Mouse (Mus musculus): ENCODE measurements around the gene BC080695. TPM values are rescaled to one million over a fixed set of nuclear protein-coding genes. Genes with fewer than 3 reads are reported as not detected.
"Not testable (repeated sequence)": the region's sequence is repeated elsewhere in the genome, so short reads cannot be mapped to it uniquely, and the experiment has no call there.

BC080695 gene
- polyA plus RNA-seq (2014; fragmentation: Nextera tagmentation; extraction: Ambion mirVana), result not detected in 2 replicates

DNA sequence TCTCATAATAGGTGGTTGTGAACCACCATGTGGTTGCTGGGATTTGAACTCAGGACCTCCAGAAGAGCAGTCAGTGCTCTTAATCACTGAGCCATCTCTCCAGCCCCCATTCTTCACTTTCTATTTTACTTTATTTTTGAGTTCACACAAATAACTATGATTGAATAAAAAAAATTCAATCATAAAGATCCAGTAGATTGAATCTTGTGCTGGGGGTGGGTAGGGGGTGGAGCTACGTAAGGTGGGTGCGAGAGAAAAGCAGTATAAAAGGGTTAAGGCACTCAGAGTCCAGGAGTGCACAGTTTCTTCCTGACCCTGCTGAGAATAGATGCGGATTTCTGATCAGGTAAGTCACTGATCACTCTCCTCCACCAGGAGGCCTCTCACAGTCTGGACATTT is at the start of gene BC080695, which contains the start of gene Gm13057:
Gene BC080695, plus strand, starts transcription at position 301 of the 400 bp plus-strand sequence.
Gene Gm13057, plus strand, starts transcription at position 310 of the 400 bp plus-strand sequence.
- not testable (repeated sequence) for H3K4me3 ChIP-seq (ENCODE audit: low read depth, low read length); H3K36me3 ChIP-seq (replicated peaks; ENCODE audit: control insufficient read depth, insufficient read depth, low read depth, low read length); H3K27ac ChIP-seq (replicated peaks; ENCODE audit: low read depth, low read length); H3K9me3 ChIP-seq (replicated peaks; ENCODE audit: control insufficient read depth, low read length); H3K9ac ChIP-seq (replicated peaks; ENCODE audit: low read length); H3K4me2 ChIP-seq (ENCODE audit: low read depth, low read length); H3K27me3 ChIP-seq (ENCODE audit: control insufficient read depth, insufficient read depth, low read length); DNase-seq (ENCODE audit: low spot score); H3K4me1 ChIP-seq (ENCODE audit: control insufficient read depth, insufficient read depth, low read length); ATAC-seq (replicated peaks; ENCODE audit: insufficient number of reproducible peaks, low FRiP score, low TSS enrichment, low read depth)
- WGBS, result no CpG with 5 or more reads among the region's 3 CpGs

DNA sequence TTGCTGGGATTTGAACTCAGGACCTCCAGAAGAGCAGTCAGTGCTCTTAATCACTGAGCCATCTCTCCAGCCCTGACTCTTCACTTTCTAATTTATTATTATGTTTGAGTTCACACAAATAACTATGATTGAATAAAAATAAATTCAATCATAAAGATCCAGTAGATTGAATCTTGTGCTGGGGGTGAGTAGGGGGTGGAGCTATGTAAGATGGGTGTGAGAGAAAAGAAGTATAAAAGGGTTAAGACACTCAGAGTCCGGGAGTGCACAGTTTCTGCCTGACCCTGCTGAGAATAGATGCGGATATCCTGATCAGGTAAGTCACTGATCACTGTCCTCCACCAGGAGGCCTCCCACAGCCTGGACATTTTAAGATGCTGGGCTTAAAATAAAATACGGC is 40.5 kb upstream of the BC080695 start, which contains the start of gene Gm13043:
Gene Gm13043, plus strand, starts transcription at position 301 of the 400 bp plus-strand sequence.
- no peaks in the 10 kb centered on the region for H3K9me3 ChIP-seq (replicated peaks; ENCODE audit: control insufficient read depth, low read length)
- no peaks in the 10 kb centered on the region for H3K4me1 ChIP-seq (ENCODE audit: control insufficient read depth, insufficient read depth, low read length)
- H3K9ac ChIP-seq (replicated peaks; ENCODE audit: low read length), result no peak within 1 kb of the TSS
- DNase-seq (ENCODE audit: low spot score) (no peak), ATAC-seq (replicated peaks; ENCODE audit: insufficient number of reproducible peaks, low FRiP score, low TSS enrichment, low read depth) (no peak)
- 88% methylated on average over 3 of the region's 3 CpGs for WGBS
- no peaks in the 10 kb centered on the region for H3K36me3 ChIP-seq (replicated peaks; ENCODE audit: control insufficient read depth, insufficient read depth, low read depth, low read length)
- H3K27ac ChIP-seq (replicated peaks; ENCODE audit: low read depth, low read length), result no peak within 1 kb of the TSS
- no peak within 1 kb of the TSS for H3K4me3 ChIP-seq (ENCODE audit: low read depth, low read length)
- no peaks in the 10 kb centered on the region for H3K27me3 ChIP-seq (ENCODE audit: control insufficient read depth, insufficient read depth, low read length)
- H3K4me2 ChIP-seq (ENCODE audit: low read depth, low read length), result no peak within 1 kb of the TSS

DNA sequence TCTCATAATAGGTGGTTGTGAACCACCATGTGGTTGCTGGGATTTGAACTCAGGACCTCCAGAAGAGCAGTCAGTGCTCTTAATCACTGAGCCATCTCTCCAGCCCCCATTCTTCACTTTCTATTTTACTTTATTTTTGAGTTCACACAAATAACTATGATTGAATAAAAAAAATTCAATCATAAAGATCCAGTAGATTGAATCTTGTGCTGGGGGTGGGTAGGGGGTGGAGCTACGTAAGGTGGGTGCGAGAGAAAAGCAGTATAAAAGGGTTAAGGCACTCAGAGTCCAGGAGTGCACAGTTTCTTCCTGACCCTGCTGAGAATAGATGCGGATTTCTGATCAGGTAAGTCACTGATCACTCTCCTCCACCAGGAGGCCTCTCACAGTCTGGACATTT is 15.8 kb upstream of the BC080695 start, which contains the start of gene Gm13040:
Gene Gm13040, plus strand, starts transcription at position 301 of the 400 bp plus-strand sequence.
- H3K4me3 ChIP-seq (ENCODE audit: low read depth, low read length); H3K36me3 ChIP-seq (replicated peaks; ENCODE audit: control insufficient read depth, insufficient read depth, low read depth, low read length); DNase-seq (ENCODE audit: low spot score); H3K27me3 ChIP-seq (ENCODE audit: control insufficient read depth, insufficient read depth, low read length); H3K9me3 ChIP-seq (replicated peaks; ENCODE audit: control insufficient read depth, low read length); ATAC-seq (replicated peaks; ENCODE audit: insufficient number of reproducible peaks, low FRiP score, low TSS enrichment, low read depth); H3K9ac ChIP-seq (replicated peaks; ENCODE audit: low read length); H3K27ac ChIP-seq (replicated peaks; ENCODE audit: low read depth, low read length); H3K4me2 ChIP-seq (ENCODE audit: low read depth, low read length); H3K4me1 ChIP-seq (ENCODE audit: control insufficient read depth, insufficient read depth, low read length): not testable (repeated sequence)
- WGBS, result no CpG with 5 or more reads among the region's 3 CpGs

DNA sequence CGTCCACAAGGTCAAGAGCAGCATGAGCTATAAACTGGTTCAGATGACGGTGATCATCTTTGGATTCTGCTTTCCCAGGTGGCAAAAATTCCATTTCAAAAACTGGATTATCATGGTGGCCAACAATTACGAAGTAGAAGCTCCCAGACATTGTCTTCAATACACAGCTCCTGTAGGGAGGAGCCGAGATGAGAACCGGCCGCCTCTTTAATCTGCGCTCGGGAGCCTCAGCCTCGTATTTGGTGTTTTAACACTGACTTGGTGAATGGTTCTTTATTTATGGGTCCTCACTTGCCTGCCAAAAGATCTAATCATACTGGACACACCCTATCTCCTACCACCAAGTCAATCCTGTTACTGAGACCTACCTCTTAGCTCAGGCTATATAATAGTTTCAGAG is 60.4 kb downstream of the BC080695 start:
- not testable (repeated sequence) for H3K4me3 ChIP-seq (ENCODE audit: low read depth, low read length); H3K4me1 ChIP-seq (ENCODE audit: control insufficient read depth, insufficient read depth, low read length); H3K9me3 ChIP-seq (replicated peaks; ENCODE audit: control insufficient read depth, low read length); H3K27me3 ChIP-seq (ENCODE audit: control insufficient read depth, insufficient read depth, low read length); H3K36me3 ChIP-seq (replicated peaks; ENCODE audit: control insufficient read depth, insufficient read depth, low read depth, low read length); H3K9ac ChIP-seq (replicated peaks; ENCODE audit: low read length); DNase-seq (ENCODE audit: low spot score); ATAC-seq (replicated peaks; ENCODE audit: insufficient number of reproducible peaks, low FRiP score, low TSS enrichment, low read depth); H3K4me2 ChIP-seq (ENCODE audit: low read depth, low read length); H3K27ac ChIP-seq (replicated peaks; ENCODE audit: low read depth, low read length)
- 92% methylated on average over 9 of the region's 9 CpGs for WGBS

DNA sequence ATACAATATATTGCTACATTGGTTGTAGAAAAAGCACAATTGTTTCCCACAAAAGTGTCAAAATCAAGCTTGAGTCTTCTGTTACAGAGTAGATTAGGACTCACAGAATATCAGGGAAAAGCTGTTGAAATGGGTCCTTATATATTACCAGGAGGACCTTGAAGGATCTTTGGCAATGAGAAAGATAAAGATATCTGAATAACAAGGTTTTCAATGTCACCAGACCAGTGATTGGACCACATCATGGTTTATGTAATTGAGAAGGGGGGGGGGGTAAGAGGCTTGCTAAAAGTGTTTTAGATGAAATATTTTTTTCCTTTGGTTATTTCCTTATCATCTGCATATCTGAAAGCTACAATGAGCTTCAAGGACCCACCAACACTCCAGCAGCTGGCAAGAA is 63.2 kb downstream of the BC080695 start, which contains the start of gene Gm13083:
Gene Gm13083, plus strand, starts transcription at position 301 of the 400 bp plus-strand sequence.
- H3K4me1 ChIP-seq (ENCODE audit: control insufficient read depth, insufficient read depth, low read length), result not testable (repeated sequence)

DNA sequence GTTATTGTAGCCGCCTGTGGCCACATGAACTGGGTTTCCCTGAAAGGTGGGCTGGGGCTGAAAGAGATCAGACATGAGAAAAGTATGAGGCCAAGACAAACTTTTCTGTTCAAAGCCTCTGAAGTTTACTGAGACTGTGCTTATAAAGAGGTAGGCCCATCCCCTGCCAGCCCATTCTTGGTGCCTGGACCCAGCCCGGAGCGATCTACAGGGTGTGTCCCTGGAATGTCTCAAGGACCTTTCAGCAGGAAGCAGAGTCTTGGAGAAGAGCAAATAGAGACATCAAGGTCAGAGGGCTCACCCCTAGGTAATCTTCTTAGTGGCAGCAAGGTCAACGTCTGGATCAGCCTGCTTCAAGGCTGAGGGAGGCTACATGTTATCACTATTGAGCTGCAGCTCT is 66.6 kb downstream of the BC080695 start:
- H3K9ac ChIP-seq (replicated peaks; ENCODE audit: low read length); H3K4me1 ChIP-seq (ENCODE audit: control insufficient read depth, insufficient read depth, low read length); H3K36me3 ChIP-seq (replicated peaks; ENCODE audit: control insufficient read depth, insufficient read depth, low read depth, low read length); H3K4me3 ChIP-seq (ENCODE audit: low read depth, low read length); H3K4me2 ChIP-seq (ENCODE audit: low read depth, low read length); H3K27ac ChIP-seq (replicated peaks; ENCODE audit: low read depth, low read length); H3K27me3 ChIP-seq (ENCODE audit: control insufficient read depth, insufficient read depth, low read length); H3K9me3 ChIP-seq (replicated peaks; ENCODE audit: control insufficient read depth, low read length); ATAC-seq (replicated peaks; ENCODE audit: insufficient number of reproducible peaks, low FRiP score, low TSS enrichment, low read depth); DNase-seq (ENCODE audit: low spot score): not testable (repeated sequence)
- WGBS, result 78% methylated on average over 4 of the region's 4 CpGs

More for the DNA sequence above, 63.2 kb downstream of the BC080695 start, which contains the start of gene Gm13083:
- H3K9me3 ChIP-seq (replicated peaks; ENCODE audit: control insufficient read depth, low read length); DNase-seq (ENCODE audit: low spot score); H3K4me3 ChIP-seq (ENCODE audit: low read depth, low read length); H3K27ac ChIP-seq (replicated peaks; ENCODE audit: low read depth, low read length); H3K36me3 ChIP-seq (replicated peaks; ENCODE audit: control insufficient read depth, insufficient read depth, low read depth, low read length); H3K9ac ChIP-seq (replicated peaks; ENCODE audit: low read length); H3K4me2 ChIP-seq (ENCODE audit: low read depth, low read length); H3K27me3 ChIP-seq (ENCODE audit: control insufficient read depth, insufficient read depth, low read length); ATAC-seq (replicated peaks; ENCODE audit: insufficient number of reproducible peaks, low FRiP score, low TSS enrichment, low read depth): not testable (repeated sequence)

Other genes starting within 250 kb of the BC080695 start
- 0.11 and 0.14 TPM in 2 replicates for gene Lrrc38, start 201.9 kb upstream of the BC080695 start, polyA plus RNA-seq (2014; fragmentation: Nextera tagmentation; extraction: Ambion mirVana)
- not detected in 2 replicates for gene Pramel1, start 157.3 kb upstream of the BC080695 start, polyA plus RNA-seq (2014; fragmentation: Nextera tagmentation; extraction: Ambion mirVana)
- gene Pramef8, start 139.3 kb upstream of the BC080695 start, polyA plus RNA-seq (2014; fragmentation: Nextera tagmentation; extraction: Ambion mirVana), result 18.7 and 19.0 TPM in 2 replicates
- not detected in 2 replicates for gene Oog4, start 101.4 kb upstream of the BC080695 start, polyA plus RNA-seq (2014; fragmentation: Nextera tagmentation; extraction: Ambion mirVana)
- gene Gm13043, start 40.4 kb upstream of the BC080695 start, polyA plus RNA-seq (2014; fragmentation: Nextera tagmentation; extraction: Ambion mirVana), result not detected in 2 replicates
- gene Gm13040, start 15.7 kb upstream of the BC080695 start, polyA plus RNA-seq (2014; fragmentation: Nextera tagmentation; extraction: Ambion mirVana), result not detected in 2 replicates
- gene Gm13057, start within 50 bp of the BC080695 start, polyA plus RNA-seq (2014; fragmentation: Nextera tagmentation; extraction: Ambion mirVana), result not detected in 2 replicates
- gene Gm13083, start 63.3 kb downstream of the BC080695 start, polyA plus RNA-seq (2014; fragmentation: Nextera tagmentation; extraction: Ambion mirVana), result not detected in 2 replicates
- not detected in 2 replicates for gene Gm13088, start 105.5 kb downstream of the BC080695 start, polyA plus RNA-seq (2014; fragmentation: Nextera tagmentation; extraction: Ambion mirVana)
- gene Gm13089, start 151.0 kb downstream of the BC080695 start, polyA plus RNA-seq (2014; fragmentation: Nextera tagmentation; extraction: Ambion mirVana), result not detected in 2 replicates
- gene Gm13078, start 167.8 kb downstream of the BC080695 start, polyA plus RNA-seq (2014; fragmentation: Nextera tagmentation; extraction: Ambion mirVana), result not detected in 2 replicates
- not detected in 2 replicates for gene Gm13023, start 237.7 kb downstream of the BC080695 start, polyA plus RNA-seq (2014; fragmentation: Nextera tagmentation; extraction: Ambion mirVana)